Mouse (Mus musculus) right cerebral cortex, adult 2 months (tissue): ENCODE data around the gene Capzb.

ENCODE experiments used
- DNase-seq, 2 experiments: peaks; one replicate each; pipeline ENCODE4 v3.0.0; 2021 to 2022; ENCODE audit warnings: low spot score in 2 of 2

Capzb gene

DNA sequence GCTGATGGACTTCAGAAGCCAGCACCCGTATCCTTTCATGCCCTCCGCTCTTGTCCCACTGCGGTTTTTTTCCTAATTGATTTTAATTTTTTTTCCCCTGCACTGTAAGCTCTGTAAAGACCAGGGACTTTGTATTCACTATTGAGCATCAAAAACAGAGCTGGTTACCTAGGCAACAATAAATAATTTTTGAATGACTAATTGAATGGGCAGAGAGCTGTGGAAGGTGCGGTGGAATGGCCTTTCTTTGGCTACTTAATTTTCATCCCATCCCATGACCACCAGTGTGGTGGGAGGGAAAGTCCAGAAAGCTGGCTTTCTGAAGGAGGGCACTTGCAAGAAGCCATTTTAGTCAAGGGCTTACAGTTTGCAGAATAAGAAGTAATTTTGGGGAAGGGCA is 41.6 kb downstream of the Capzb start:
- DNase-seq: no peak

DNA sequence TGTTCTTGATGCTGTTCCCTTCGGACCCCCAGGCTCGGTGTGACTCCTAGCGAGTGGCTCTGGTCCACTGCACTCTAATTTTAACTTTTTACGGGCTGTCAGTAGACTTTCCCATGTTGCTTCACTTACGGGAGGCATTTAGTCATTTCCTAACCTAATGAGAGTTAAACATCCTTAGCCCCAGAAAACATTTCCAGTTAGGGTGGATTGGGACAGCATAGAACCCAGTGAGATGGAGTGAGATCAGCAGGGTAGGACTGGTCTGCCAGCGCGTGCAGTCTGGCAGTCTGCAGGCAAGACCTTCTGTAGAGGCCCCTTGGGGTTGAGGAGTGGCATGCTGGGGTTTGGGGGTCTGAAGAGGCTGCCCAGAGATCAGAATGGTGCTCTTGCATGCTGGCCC is 42.9 kb downstream of the Capzb start:
- DNase-seq: no peak

DNA sequence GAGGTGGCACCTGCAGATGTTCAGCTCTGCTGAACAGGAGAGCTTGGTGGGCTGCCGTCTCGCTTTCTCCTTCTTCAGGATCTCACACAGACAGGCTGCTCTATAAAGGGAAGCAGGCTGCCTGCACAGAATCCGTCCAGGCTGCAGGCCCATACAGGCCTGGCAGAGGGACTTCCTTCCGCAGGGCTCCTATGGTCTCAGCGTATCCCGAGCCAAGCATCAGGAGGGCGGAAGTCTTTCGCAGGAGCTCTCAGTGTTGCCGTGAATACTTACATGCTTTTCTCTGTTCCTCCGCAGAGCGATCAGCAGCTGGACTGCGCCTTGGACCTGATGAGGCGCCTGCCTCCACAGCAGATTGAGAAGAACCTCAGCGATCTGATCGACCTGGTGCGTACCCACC is 45.9 kb downstream of the Capzb start:
- no peak for DNase-seq

DNA sequence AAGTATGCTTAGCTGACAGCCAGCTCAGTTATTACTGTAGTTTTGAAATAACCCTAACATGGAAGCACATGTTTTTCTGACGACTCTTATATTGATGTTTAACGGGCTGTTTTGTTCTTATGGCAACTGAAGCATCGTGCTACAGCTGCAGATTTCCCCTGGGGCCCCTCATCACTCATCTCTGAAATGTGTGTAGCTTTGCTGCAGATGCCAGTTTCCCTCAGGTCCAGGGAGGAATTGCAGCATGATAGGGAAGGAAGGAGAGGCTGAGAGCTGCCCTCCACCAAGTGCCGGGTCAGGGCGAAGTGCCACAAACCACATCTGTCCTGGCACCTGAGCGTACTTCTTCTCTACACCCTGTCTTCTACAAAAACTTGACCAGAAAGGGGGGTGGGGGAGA is 47.6 kb downstream of the Capzb start:
- no peak for DNase-seq

DNA sequence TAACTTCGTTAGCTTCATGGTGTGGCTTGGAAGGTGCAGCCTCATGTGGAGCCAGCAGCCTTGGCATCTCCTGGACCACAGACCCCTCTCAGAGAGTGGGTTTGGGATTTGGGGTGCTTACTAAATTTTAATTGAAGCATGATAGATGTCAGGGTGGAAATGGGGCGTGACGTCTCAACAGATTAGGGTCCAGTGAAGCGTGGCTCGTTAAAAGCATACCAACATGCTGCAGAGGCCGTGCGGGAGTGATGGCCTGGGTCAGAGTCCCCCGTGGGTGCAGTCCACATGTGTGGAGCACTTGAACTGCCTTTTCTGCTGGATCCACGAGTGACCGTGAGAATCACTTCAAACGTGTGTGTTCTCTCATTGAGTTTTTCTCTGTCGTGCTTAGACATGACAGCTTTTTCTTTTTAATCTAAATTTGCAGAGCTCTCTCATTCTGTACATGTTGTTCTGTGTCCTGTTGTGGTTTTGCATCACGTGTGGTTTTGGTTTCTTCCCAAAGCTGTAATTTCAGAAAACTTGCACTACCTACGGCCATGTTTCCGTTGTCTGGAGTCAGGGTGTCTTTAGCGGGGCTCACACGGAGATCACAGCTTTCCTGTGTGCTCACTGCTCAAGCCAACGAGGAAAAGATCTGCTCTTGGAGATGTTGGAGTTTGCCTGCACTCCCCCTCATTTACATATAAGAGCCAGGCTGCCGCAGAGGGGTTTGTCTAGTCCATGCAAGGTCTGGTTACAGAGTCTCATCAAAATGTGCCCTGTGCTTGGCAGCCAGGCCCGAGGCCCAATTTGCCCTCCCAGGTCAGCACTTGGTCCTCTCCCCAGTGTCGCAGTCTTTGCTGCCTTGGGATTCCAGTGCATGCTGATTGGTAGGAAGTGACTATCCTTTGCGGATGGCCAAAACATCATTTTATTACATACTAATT is 49.2 kb downstream of the Capzb start:
- DNase-seq: no peak

DNA sequence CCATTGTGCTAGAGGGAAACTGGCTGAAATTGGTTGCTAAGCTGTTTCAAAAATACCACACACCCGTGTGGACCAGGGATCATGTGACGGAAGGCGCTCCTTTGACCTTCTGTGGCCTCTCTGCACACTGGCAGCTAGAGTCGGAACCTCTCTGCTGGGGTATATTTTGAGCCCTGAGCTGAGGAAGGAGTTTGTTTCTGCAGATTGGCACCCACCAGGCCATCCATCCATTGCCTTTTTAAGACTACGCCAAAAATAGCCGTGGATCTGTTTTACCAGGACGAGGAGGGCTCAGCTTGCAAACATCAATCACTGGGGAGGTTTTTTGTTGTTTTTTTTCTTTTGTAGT is 49.9 kb downstream of the Capzb start:
- no peak for DNase-seq

DNA sequence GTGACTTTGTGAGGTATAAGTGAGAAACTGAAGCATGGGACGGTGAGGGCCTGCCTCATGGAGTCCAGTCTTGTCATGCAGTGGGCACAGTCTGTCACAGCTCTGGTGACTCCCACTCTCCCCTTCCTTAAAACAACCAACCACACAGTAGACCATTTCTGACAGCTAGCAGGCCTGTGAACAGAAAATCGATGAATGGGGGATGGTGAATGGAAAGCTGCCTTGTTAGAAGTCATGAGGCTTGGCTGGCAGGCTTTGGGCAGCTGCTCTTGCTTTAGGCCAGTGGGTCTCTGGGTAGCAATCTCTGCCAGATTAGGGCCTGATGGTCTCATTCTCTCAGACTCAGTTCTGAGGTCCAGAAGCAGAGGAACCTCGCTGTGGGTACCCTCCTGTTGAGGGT is 51.5 kb downstream of the Capzb start:
- no peak for DNase-seq

DNA sequence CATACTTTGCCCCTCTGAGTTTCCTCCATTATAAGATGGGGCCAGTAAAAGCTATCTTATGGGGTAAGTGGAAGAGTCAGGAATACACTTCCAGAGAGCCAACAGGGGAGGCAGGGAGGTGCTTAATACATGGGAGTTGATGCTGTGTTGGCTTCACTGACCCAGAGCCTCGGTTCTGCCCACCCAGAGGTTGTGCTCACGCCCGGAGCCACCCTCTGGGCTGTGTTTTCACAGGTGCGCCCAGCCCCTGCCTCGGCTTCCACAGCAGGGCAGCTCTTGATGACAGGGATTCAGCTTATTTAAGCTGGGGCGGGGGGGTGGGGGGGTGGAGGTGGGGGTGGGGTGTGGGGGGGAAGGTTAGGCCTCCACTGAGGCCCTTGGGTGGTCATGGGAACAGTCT is 52.1 kb downstream of the Capzb start:
- DNase-seq: no peak

DNA sequence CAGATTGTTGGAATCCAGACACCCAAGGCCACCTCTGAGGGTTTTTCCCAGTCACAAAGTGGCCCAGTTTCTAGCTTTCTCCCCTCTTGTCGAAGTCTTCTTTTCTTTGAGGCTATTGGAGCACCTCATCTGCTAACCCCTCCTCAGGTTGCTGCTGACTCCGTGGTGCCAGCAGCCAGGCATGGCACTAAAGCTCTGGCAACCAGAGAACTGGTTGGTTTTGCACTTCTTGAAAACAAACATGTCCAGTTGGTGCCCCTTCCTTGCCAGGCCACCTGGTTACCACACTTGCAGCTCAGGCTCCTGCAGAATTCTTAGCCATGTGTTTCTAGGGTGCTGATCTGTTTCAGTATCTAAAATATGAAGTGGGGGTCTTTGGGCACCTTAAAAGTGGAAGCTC is 52.8 kb downstream of the Capzb start:
- no peak for DNase-seq

DNA sequence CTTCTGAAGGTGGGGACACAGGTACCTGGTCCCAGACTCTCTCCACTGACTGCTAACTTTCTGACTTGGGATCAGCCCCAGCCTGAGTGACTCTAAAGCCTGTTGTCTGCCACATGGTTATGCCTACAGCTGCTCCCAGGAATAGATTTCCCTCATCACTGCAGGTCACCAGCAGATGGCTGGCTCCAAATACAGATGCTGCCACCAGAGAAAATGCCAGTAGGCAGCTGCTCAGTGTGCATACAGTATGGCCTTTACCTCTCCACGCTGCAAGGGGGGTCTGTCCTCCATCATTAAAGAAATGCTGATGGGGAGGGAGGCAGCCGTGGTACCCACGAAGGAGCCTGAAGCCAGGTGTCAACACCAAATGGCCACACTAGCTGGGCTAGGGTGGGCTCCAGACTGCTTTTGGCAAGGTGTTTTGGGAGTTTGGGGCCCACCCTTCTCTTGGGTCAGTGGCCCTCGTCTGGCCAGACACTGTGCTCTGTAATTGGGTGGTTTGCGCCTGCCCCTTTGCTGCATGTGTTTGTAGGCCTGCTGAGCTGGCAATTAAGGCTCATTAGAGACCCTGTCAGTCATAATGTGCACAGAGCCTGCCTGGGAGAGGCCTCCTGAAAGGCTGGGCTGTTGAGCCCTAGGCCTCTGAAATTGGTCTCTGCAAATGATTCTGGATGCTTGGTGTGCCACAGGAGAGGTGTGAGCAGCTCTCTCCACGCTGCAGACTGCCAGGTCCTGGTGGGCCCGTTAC is 53.6 kb downstream of the Capzb start:
- no peak for DNase-seq

DNA sequence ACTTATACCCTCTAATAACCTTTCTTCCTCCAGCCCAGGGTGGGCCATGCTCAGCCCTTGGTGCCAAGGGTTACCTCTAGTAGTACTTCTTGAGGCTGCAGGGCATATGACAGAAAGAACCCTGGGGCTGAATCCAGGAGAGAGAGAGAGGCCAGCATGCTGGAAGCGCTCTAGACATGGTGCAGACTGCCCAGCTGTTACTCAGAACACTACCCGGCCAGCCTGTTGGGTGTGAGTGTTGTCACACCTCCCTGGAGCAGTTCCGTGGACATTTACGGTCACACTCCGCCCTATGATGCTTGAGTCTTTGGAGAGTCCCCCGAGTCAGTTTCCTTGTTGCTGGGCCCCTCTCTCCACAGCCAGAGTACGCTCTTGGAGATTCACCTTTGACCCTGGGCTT is 55.3 kb downstream of the Capzb start:
- DNase-seq: no peak

DNA sequence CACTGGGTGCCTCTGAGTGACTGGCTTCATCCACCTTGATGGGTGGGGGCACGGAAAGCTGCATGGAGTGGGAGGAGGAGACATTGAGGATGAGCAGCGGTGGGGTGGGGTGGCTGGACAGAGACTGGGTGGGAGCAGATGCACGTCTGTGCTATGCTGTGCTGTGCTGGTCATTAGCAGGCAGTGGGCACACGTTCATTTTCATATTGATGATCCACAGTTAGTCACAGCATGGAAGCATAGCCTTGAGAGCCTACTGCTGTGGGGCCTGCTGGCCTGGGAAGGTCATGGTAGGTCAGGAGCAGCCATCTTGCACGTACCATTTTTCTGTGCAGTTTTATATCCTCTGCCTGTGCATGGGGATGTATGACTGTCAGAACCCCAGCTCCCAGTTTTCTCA is 56.0 kb downstream of the Capzb start:
- DNase-seq: no peak

DNA sequence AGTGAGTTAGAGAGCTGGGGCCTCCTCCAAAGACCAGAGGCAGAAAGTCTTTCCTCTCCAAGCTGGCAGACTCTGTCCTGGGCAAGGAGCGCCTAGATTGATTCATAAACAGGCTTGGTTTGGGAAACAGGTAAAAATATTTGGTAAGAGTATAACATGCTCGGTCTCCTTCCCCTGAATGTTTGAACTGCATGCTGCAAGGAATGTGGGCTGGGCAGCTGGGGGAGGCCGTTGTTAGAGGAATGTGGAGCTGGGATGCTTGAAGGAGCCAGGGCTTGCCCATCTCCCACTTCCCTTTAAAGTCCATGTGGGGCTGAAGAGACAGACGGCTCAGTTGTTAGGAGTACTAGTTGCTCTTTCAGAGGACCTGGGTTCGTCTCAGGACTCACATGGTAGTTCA is 57.3 kb downstream of the Capzb start:
- DNase-seq: no peak

DNA sequence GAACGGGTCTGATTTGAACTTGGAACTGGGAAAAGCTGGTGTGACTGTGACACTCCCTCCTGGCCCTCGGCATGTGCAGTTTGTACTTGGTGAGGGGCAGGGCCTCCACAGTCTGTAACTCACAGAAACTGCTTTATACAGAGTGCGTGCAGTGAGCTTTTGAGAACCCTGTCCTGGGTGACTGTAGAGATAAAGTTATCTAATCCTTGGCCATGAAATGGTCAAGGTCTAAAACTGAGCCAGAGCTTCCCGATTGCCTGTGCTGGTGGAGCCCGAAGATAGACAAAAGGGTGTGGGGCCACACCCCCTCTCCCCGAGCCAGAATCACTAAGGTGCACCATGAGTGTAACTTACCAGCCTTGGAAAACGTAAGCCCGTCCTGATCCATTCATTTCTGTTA is 58.2 kb downstream of the Capzb start:
- no peak for DNase-seq

DNA sequence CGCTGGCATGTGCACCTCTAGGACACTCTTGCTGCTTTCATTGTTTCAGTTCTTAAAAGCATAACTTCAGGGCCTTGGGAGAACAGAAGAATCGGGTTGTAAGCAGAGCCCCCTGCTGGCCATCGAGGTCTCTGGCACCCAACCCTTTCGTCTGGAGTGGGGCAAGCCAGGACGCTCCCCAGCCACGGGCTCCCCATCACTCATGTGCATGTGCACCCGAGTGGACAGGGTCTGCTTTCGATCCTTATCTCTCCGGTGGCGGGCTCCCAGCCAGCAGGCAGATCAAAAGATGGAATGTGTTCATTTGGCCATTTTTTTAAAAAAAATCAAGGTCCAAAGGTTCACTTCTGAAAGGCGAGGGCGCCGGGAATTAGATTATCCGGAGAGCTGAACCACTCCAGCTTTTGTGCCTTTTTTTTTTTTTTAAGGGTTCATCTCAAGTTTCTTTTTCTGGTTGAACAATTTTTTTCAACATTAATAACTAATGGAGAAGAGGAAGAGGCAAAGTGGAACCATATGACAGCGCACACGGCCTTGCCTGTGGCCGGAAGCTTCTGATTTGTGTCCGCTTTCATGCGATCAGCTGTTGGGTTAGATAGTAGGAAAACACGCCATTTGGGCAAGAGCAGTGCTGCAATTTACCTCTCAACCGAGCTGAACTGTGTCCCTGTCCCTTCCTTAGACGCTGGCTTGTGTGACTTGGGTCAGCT is 59.5 kb downstream of the Capzb start:
- DNase-seq: peak; percentile 78 to 85

DNA sequence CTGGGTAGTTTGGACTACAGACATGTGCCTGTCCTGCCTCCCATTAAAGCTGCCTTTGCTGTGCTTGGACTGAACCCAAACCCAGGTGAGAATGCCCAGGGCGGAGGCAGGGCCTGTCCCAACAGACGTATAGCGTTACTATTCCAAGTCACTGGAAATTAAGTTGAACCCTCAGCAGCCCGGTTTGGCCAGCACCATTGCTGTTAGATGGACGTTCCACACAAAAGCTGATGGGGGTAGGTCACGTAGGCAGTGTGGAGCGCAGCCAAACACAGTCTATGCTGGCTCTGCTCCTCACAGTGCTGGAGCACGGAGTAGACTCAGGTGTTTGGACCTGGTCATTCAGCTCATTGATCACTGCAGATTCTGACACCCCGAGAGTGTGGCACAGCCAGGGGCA is 60.5 kb downstream of the Capzb start:
- no peak for DNase-seq

DNA sequence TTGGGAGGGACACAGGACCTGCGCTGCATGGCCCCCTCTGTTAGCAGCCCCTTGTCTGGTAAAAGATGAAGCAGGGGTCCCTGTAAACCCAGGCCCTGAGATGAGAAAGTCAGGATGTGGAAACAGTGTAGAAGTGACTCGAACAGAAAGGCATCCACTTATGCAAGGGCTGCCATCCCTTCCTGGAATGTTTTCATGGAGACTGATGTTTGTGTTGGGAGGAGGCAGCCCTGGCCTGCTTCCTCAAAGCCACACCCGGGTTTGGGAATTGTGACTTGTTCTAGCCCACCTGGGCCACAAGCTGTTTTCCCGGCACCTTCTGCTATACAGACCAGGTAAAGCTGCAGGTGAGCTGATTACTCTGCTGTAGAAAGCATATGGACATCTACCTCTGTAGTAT is 63.4 kb downstream of the Capzb start:
- DNase-seq: no peak

DNA sequence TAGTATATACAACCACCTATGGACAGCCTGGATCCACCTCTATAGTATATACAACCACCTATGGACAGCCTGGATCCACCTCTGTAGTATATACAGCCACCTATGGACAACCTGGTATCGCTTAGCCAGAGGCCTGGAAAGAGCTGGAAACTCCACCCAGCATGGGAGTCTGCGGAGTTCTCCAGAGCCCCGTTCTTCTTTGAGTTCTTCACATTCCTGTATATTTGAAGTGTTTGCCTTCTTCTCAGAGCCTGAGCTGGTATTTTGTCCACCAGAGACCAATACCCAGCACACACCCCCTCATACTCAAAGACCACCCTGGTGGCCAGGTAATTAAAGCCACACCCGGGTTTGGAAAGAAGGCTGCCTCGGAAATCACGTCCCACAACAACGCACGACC is 64.0 kb downstream of the Capzb start:
- no peak for DNase-seq

DNA sequence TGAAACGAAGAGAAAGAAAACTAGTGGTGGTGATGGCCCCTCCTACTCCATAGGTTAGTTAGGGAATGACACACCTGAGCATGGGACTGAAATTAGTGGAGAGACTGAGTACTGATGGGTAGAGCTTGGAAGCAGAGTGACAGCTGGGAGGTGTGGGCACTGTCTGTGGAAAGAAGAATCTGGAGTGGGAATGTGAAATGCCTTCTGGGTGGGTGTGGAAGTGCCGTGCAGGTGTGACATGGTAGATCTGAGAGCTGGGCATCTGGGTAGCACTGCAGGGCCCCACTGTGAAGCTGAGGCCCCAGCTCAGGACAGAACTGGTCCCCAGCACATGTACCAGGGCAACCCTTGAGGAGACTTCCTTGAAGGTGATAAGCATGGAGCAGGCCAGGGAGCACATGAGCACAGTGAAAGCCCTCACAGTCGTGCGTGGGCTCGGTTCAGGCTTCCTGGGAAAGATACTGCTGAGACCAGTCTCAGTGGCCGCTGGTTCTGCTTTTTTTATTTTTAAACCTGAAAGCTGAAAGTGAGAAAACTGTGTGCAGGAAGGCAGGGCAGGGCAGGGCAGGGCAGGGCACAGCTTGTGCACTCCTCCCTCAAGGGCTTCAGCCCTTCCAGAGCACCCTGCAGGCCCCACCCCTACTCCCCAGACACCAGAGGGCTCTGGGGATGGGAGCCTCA is 66.1 kb downstream of the Capzb start:
- DNase-seq: peak in 1 of 2 experiments; percentile 43

DNA sequence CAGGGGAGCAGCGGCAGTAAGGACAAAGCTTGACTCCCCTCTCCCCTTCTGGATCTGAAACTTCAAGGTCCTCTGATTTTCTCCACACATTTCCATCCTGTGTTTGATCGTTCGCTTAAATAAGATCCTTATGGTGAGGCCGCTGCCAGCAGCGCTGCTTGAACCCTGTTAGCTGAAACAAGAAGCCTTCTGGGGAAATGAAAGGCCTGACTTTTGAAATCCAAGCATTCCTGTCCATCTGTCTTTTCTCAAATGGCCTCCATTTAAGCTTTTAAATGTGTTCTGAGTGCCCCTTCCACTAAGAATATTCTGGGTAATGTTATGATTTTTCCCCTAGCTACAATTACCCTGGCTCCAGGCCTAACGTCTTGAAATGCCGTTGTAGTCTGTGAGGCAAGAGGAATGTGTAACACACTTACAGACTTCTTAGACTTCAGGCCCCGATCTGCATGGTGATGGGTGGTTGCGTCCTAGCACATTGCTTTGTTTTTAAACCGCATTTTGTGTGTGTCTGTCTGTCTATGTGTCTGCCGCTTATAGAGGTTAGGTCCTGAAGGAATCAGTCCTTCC is 66.7 kb downstream of the Capzb start:
- DNase-seq: no peak

DNA sequence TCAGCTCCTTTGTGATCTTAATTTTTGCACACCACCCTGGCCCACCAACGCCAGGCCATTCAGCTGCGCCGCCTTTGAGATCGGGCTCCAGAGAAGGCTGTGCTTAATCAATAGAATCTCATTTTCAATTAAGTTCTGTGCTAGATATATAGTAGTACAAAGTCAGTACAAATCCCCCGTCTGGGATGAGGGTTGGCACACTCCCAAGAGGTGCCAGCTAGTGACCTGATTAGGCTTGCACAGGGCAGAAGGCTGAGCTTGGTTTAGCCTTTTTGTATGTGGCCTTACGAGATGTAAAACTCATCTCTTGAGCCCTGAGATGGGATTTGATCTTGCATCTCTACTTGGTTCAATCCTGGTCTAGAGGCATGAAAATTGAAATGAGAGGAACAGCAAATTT is 70.3 kb downstream of the Capzb start:
- DNase-seq: no peak
